Mouse (Mus musculus): ENCODE data around the gene Acsf3.

DNA sequence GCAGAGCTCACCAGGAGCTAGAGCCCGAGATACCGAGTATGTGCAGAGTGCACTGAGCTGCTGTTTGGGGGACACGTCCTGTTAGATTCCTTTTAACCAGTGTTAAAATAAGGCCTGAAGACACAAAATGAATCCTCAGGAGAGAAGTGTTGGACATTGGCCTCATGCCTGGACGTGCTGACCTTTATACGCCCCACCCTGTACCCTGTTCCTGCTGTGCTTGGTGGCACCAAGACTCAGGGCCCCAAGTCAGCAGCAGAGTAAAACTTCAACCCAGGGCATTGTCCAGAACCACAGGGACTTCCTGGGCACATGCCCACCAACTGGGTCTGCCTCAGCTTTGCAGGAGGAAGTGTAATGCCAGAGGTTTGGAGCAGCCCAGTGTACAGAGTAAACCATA is 14.5 kb downstream of the Acsf3 start:
- TF ChIP-seq GATA1 (IDR thresholded peaks at IDR 0.05; ENCODE audit: low read length), result no peak
- no peak for TF ChIP-seq TAL1 (IDR thresholded peaks at IDR 0.05; ENCODE audit: low read length)
